Mouse (Mus musculus): ENCODE measurements around the gene Slc2a4.

DNA sequence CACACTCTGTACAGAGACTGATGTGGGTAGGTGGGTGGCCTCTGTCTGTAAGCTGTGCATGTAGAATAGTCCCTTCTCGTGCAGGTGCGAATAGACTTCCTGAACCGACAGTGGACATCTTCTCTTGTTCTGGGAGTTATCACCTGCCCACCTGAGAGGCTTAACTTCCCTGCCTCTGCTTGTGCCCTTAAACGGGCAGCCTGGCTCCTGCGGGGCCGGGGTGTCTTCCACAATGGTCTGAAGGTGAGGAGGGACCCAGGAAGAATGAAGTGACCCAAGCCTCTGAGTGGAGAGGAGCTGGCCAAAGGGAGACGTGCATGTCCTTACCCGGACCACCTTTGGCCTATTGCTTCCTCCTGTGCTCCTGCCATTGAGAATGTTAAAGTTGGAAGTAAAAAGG is 37.8 kb downstream of the Slc2a4 start:
- TF ChIP-seq CTCF (IDR thresholded peaks at IDR 0.05; ENCODE audit: low read depth, low read length) (no peak), POLR2A (IDR thresholded peaks at IDR 0.05; ENCODE audit: borderline replicate concordance, low read depth, low read length) (no peak)
